Mouse (Mus musculus) thymus, postnatal 36 days (tissue): ENCODE measurements around the gene Cks2.

Experiments
- DNase-seq, 2 experiments: peaks; one replicate each; pipeline ENCODE4 v3.0.0; 2022; ENCODE audit warnings: mixed read lengths in 2 of 2

Gene Cks2

DNA sequence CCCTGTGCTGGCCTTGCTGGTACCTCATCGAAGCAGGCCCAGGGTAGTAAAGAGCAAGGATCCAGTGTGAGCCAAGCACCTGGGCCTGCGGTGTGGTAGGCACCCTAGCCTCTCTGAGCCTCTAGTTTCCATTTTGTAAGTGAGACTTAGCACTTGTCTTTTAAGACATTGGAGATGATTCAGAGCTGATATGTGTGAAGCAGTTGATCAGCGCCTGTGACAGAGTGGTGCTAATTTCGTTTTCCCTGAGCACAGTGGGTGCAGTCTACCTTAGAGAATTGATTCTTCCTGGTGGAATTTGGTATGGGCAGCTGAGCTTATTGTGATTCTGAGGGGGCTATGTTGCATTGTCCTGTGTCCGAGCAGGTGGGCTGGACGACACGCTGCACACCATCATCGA, 36.6 kb downstream of the Cks2 start:
- DNase-seq, result no peak

DNA sequence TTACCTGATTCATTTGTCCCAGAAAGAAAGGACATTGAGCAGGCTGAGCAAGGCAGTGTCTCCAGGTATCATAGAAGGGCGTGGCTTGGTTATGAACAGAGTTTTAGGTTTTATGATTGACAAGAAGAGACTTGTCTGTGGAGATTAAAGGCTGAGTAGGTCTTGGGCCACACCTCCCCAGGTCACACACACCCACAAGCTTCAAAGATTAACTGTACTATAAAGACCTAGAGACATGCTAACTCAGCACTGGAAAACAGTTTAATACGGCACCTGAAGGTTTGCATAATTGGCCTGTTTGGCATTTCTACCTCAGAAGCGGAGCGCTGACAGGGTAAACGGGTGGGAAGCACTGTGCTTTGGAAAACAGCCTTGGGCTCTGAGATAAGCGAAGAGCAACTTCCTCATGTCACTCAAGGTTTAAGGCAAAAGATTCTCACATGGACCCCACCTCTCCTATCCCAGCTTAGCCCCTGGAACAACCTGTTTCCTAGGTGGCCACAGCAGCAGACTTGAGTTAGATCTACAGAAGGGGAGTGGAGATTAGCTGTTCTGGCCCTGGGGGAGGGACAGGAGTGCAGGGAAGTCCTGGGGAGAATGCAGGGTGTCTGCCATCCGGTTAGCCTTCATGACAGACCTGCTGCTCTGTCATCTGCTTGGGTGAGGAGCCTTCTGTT, 40.4 kb downstream of the Cks2 start:
- no peak for DNase-seq

DNA sequence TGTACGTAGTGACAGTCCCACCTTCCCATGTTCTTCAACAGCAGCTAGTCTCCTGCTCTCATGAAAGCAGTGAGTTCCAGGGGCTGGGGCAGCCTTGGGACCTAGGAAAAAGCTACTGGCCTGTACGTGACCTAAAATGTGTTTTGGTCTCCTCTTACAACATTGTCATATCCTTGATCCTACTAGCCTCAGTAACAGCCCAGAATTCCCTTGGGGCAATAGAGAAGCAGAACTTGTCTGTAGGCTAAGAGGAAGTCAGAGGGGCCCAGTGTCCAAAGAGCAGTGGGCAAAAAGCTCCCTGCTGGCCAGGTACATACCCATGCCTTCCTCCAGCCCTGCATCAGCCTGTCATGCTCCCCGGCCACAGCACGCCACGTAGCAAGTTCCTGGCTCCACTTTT, 41.9 kb downstream of the Cks2 start:
- DNase-seq, result no peak

DNA sequence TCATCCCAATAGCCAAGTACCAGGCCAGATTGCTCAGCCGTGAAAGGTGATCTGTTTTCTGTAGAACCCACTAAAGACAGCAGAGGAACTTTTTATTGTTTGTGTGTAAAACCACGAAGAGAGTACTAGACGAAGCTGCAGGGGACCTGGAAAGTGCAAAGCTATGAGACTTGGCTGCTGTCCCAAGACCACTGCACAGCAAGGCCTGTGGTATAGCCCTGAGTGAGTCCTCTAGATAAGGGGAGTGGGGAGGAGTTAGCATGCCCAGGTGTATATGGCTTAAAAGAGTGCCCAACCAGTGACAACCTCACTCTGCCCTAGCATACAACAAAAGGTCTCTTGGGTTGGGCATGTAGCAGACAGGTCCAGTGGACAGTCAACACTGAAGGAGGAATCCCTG, 43.7 kb downstream of the Cks2 start:
- no peak for DNase-seq

DNA sequence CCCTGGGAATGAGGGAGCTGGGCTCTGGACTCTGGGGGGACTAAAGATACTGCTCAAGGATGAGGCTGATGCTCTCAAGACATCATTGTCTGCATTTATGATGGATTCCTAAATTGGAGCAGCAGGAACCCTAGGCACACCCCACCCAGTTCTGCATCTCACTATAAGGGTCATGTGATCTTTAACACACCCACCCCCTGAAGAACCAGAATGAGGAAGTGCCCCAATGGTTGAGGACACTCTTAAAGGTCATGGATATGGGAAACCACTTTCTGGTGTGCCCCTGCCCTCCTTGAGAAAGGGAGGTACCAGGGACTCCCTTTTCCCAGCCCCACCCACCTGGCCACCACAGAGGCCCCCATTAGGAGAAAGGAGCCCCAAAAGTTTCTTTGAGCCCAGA, 51.4 kb downstream of the Cks2 start:
- DNase-seq, result no peak

DNA sequence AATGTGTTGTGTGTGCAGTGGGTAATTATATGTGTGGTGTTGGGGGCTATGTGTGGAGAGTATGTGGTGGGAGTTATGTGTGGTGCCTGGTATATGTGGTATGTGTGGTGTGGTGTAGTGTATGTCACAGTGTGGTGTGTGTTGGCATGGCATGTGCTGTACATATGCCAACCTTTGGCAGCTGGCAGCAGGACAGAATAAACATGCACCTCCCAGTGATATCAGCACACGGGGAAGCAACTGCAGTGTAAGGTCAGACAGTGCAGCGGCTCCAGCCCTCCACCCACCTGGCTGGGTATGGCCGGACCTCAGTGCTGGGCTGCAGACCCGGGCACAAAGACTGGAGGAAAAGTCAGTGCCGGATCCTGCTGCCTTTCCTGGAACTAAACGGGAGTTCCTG, 52.4 kb downstream of the Cks2 start:
- DNase-seq, result no peak

DNA sequence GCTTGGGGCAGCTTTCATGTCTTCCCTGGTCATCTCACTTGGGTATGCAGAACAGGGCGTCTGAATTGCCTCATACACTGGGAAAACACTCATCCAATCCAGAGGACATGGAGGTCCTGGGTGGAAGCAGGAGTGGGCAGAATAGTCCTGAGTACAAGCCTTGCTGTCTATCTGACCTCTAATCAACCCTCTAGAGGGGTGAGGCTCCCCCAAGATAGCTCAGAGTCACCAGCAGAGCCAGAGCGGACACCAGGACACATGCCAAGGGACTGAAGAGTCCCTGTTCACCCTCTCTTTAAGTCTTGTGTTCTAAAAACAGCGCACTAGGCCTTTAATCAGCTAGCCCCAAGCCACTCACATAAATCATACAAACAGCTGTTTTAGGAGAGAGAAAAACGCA, 52.9 kb downstream of the Cks2 start:
- DNase-seq, result no peak

DNA sequence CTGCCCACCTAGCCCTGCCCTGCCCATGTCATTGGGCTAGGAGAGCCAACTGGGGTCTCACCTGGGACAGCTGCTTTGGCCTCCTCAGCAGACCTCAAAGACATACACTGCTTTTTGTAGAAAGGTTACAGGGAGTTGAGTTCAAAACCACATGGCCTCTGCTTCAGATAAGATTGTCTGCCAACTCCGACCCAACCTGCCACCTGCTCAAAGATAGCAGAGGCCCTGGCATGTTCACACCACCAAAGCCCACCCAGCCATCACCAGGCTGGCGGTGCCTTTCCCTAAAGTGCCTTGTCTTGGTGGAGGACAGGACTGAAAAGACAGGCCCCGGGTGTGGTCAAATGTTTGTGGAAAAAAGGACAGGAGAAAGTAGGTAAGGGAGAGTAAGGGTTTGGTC, 53.3 kb downstream of the Cks2 start:
- DNase-seq, result no peak
